Mouse (Mus musculus) kidney, embryonic 16.5 days (tissue): Measurements from ENCODE around the gene Gm42742. TPM values are rescaled to one million over a fixed set of nuclear protein-coding genes. Genes with fewer than 3 reads are reported as not detected.

Experiments
- ATAC-seq: fragments of 200-750 bp; cut with Nextera tagmentation; 2 replicates; pipeline ENCODE4 v1.8.0; 2017; ENCODE audit warnings: moderate TSS enrichment; ENCODE audit not compliant: low FRiP score, low TSS enrichment
- H3K27ac ChIP-seq: fragments of 300-500 bp; sonication (generic); 2 replicates; pipeline ENCODE4 v1.5.1; 2014; ENCODE audit warnings: low read length
- H3K27me3 ChIP-seq: fragments of 300-500 bp; sonication (generic); 2 replicates; pipeline ENCODE4 v1.6.1; 2014; ENCODE audit warnings: low read length, control low read depth, mixed read lengths; ENCODE audit not compliant: insufficient read depth
- H3K36me3 ChIP-seq: fragments of 300-500 bp; sonication (generic); 2 replicates; pipeline ENCODE4 v1.6.1; 2014; ENCODE audit warnings: low read length, control low read depth, mixed read lengths; ENCODE audit not compliant: insufficient read depth
- H3K4me1 ChIP-seq: fragments of 300-500 bp; sonication (generic); 2 replicates; pipeline ENCODE4 v1.6.1; 2014; ENCODE audit warnings: low read length, control low read depth, mixed read lengths; ENCODE audit not compliant: insufficient read depth
- H3K4me2 ChIP-seq: fragments of 300-500 bp; sonication (generic); replicated peaks from 2 replicates; pipeline ENCODE4 v1.6.1; 2014; ENCODE audit warnings: low read depth, low read length
- H3K4me3 ChIP-seq: fragments of 300-500 bp; sonication (generic); 2 replicates; pipeline ENCODE4 v1.5.1; 2014; ENCODE audit warnings: mild to moderate bottlenecking, low read length
- H3K9ac ChIP-seq: fragments of 300-500 bp; sonication (generic); replicated peaks from 2 replicates; pipeline ENCODE4 v1.6.1; 2014; ENCODE audit warnings: low read length
- H3K9me3 ChIP-seq: fragments of 300-500 bp; sonication (generic); 2 replicates; pipeline ENCODE4 v1.6.1; 2016; ENCODE audit warnings: low read length, control low read depth
- WGBS: fragments of 180-500 bp; shearing (Covaris S2); extraction: QIAGEN DNeasy Blood & Tissue Kit; methylation state at CpG from one replicate; pipeline ENCODE4 v1.1.7; 2014; 5-methylcytosine and 5-hydroxymethylcytosine counted together
- polyA plus RNA-seq: library from polyadenylated mRNA; unstranded; fragments of >200 nt; fragmentation: Nextera tagmentation; extraction: Ambion mirVana; gene quantifications from 2 replicates; pipeline ENCODE4 v1.2.1, GENCODE M21; 2015

Gm42742 gene
- polyA plus RNA-seq, 1 experiment from 2014 or later, result 51.6 TPM

DNA sequence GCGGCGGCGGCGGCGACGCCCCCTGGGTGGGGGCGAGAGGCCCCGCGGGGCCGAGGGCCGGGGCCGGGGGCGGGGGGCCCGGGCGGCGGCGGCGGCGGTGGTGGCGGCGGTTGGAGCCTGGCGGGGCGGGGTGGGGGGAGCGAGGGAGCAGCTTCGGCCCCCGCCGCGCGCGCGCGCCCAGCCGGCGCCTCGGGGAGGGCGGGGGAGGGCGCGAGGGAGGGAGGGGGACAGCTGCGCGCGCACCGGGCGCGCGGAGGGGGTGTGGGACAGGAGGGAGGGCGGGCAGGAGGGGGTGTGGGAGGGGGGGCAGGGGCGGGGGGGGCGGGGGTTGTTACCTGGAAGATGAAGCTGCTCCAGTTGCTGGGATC, 5.7 kb upstream of the Gm42742 start:
- peak overlapping the region; percentile 99 for H3K27ac ChIP-seq
- peaks cover 43% of the 10 kb centered on the region for H3K4me1 ChIP-seq
- peak overlapping the region; percentile 87 for H3K4me2 ChIP-seq
- WGBS, result no CpG with 5 or more reads among the region's 48 CpGs
- peak overlapping the region; percentile 95 for H3K4me3 ChIP-seq
- no peak for ATAC-seq
- no peaks in the 10 kb centered on the region for H3K9me3 ChIP-seq
- no peaks in the 10 kb centered on the region for H3K27me3 ChIP-seq
- H3K36me3 ChIP-seq, result peaks cover 54% of the 10 kb centered on the region
- peak overlapping the region; percentile 97 for H3K9ac ChIP-seq

DNA sequence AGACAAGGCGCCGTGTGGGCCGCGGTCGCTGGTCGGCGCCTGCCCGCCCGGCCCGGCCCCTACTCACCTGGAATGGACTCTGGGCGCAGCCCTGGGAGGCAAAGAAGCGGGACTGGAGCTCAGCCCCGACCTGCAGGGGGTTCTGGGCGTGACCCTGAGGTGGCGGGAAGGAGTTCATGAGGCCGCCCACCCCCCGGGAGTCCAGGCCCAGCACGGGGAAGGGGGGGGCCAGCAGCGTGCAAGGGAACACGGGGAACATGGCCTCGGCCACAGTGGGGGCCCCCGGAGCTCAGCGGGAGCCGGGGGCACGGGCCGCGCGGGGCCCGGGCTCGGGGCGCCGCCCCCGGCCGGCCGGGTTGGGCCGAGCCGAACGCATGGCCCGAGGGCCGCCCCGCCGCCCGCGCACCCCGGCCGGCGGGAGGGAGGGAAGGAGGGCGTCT, 5.3 kb upstream of the Gm42742 start:
- H3K9ac ChIP-seq, result peak overlapping the region; percentile 97
- no peaks in the 10 kb centered on the region for H3K27me3 ChIP-seq
- ATAC-seq, result peak; percentile 11
- peaks cover 50% of the 10 kb centered on the region for H3K36me3 ChIP-seq
- peak overlapping the region; percentile 99 for H3K27ac ChIP-seq
- peak overlapping the region; percentile 95 for H3K4me3 ChIP-seq
- no peaks in the 10 kb centered on the region for H3K9me3 ChIP-seq
- peak overlapping the region; percentile 87 for H3K4me2 ChIP-seq
- WGBS, result under 1% methylated on average over 17 of the region's 48 CpGs
- peaks cover 47% of the 10 kb centered on the region for H3K4me1 ChIP-seq

DNA sequence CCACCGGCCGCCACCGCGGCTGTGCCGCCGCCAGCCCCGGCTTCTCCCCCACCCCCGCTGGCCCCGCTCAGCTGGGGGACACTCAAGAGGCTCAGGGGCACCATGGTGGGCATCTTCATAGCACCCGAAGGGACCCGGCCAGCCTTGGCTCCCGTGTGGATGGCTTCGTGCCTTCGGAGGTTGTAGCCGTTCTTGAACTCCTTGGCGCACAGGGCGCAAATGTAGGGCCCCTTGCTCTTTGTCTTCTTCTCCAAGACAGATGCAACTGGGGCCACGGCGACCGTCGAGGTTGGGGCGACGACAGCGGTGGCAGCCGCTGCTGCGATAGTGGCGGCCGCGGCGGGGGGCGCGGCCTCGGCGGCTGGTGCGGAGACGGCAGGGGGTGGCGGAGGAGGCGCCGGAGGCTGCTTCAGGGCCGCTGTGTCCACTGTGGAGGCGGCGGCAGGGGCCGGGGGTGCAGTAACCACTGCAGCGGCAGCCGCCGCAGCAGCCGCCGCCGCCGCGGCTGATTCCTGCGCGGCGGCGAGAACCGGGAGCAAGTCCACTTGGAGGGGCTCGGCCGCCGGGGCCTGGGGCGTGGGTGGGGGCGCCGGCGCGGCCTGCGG, 4.8 kb upstream of the Gm42742 start:
- 0% methylated on average over 60 of the region's 65 CpGs for WGBS
- H3K4me1 ChIP-seq, result peaks cover 50% of the 10 kb centered on the region
- no peaks in the 10 kb centered on the region for H3K9me3 ChIP-seq
- no peaks in the 10 kb centered on the region for H3K27me3 ChIP-seq
- peak overlapping the region; percentile 95 for H3K4me3 ChIP-seq
- H3K4me2 ChIP-seq, result peak overlapping the region; percentile 87
- H3K27ac ChIP-seq, result peak overlapping the region; percentile 99
- no peak for ATAC-seq
- peaks cover 45% of the 10 kb centered on the region for H3K36me3 ChIP-seq
- H3K9ac ChIP-seq, result peak overlapping the region; percentile 97

DNA sequence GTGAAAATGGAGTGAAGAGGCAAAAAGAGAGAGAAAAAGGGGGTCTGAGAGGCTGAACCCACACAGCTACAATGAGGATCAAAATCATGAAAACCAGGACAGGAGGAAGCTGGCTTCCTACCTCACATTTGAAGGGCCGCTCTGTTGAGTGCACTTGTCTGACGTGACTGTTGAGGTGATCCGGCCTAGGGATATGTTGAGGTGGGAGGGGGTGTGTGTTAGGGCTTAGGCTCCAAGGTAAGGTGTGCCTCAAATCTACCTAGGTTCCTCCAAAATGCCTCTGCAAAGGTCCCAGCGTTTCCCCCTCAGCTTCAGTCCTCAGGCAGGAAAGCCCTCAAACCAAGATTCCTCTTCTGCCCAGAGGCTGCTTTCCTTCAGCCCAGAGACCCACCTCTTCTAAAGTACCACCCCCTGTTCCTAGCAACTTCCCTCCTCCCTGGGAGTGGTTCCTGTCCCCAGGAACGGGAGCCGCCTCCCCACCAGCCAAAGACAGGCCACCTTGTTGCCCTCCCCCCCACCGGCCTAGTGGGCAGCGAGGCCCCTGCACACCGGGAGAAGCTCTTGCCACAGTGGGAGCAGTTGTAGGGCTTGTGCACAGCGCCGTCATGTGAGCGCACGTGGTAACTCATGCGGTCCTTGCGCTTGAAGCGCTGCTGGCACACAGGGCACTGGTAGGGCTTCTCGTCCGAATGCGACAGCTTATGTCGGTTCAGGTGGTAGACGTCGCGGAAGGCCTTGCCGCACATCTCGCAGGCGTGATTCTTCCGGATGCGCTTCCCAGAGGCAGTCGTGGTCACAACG, 4.1 kb upstream of the Gm42742 start:
- WGBS, result under 1% methylated on average over 30 of the region's 30 CpGs
- peaks cover 38% of the 10 kb centered on the region for H3K36me3 ChIP-seq
- H3K27me3 ChIP-seq, result no peaks in the 10 kb centered on the region
- H3K9me3 ChIP-seq, result no peaks in the 10 kb centered on the region
- peaks cover 57% of the 10 kb centered on the region for H3K4me1 ChIP-seq
- ATAC-seq, result peak; percentile 30
- H3K27ac ChIP-seq, result peak overlapping the region; percentile 99
- H3K9ac ChIP-seq, result peak overlapping the region; percentile 97
- peak overlapping the region; percentile 95 for H3K4me3 ChIP-seq
- H3K4me2 ChIP-seq, result peak overlapping the region; percentile 87

DNA sequence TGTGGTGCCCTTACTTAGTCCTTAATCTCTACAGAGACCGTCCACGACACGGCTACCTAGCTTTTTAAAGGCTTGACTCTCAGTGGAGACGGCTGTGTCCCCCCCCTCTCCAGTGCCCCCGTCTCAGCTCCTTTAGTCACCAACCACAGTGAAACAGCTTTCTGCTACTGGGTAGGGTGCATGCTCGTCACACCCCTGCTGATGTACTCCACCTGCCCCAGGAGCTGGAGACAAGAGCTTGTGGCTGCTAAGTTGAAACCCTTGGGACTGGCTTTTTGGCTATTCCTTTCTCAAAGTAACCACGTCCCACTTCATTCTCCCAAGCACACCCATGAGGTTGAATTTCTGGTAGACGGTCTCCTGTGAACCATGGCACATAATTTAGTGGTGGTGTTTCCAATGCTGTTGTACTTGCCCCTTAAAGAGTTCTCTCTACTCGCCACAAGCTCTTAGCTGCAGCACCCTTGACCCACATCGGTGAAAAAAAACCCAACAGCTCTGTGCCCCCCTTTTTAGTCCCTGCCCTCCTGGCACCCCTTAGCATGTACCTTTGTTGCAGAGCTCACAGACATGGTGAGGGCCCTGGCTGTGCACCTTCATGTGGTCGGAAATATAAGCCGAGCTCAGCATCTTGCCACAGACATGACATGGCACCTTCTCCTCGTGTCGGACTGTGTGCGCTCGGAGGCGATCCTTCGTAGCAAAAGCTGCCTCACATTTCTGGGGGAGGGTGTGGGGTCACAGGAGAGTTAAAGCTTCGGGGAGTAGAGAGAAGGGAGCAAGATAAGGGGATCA, 3.2 kb upstream of the Gm42742 start:
- H3K4me2 ChIP-seq, result peak overlapping the region; percentile 87
- 17% methylated on average over 19 of the region's 19 CpGs for WGBS
- H3K27ac ChIP-seq, result peak overlapping the region; percentile 99
- H3K4me3 ChIP-seq, result peak overlapping the region; percentile 95
- no peaks in the 10 kb centered on the region for H3K9me3 ChIP-seq
- peaks cover 33% of the 10 kb centered on the region for H3K36me3 ChIP-seq
- peak overlapping the region; percentile 97 for H3K9ac ChIP-seq
- ATAC-seq, result no peak
- peaks cover 65% of the 10 kb centered on the region for H3K4me1 ChIP-seq
- H3K27me3 ChIP-seq, result no peaks in the 10 kb centered on the region

DNA sequence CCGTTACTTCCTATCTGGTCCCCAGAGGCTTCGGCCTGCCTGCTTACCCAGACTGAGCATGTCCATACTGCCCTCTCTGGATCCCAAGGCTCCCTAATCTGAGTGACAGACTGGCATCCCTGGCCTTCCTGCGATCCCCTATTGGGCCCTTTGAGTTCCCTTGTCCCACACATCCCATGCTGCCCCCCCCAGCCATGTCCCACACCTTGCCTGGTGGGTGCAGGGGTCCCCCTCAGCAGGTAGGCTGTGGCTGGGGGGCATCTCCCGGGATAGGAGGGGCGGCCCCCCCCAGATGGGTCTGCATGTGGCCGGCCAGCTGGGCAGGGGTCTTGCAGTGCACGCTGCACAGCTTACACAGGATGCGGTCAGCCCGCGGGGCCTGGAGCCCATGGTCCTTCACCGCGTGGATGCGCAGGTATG, 2.4 kb upstream of the Gm42742 start:
- H3K36me3 ChIP-seq, result peaks cover 33% of the 10 kb centered on the region
- H3K9me3 ChIP-seq, result no peaks in the 10 kb centered on the region
- H3K27ac ChIP-seq, result peak overlapping the region; percentile 43; the same call in 1 of the 2 replicates
- peak overlapping the region; percentile 95 for H3K4me3 ChIP-seq
- no peak for ATAC-seq
- WGBS, result 83% methylated on average over 13 of the region's 13 CpGs
- H3K4me1 ChIP-seq, result peaks cover 71% of the 10 kb centered on the region
- peak overlapping the region; percentile 87 for H3K4me2 ChIP-seq
- peak overlapping the region; percentile 97 for H3K9ac ChIP-seq
- no peaks in the 10 kb centered on the region for H3K27me3 ChIP-seq

DNA sequence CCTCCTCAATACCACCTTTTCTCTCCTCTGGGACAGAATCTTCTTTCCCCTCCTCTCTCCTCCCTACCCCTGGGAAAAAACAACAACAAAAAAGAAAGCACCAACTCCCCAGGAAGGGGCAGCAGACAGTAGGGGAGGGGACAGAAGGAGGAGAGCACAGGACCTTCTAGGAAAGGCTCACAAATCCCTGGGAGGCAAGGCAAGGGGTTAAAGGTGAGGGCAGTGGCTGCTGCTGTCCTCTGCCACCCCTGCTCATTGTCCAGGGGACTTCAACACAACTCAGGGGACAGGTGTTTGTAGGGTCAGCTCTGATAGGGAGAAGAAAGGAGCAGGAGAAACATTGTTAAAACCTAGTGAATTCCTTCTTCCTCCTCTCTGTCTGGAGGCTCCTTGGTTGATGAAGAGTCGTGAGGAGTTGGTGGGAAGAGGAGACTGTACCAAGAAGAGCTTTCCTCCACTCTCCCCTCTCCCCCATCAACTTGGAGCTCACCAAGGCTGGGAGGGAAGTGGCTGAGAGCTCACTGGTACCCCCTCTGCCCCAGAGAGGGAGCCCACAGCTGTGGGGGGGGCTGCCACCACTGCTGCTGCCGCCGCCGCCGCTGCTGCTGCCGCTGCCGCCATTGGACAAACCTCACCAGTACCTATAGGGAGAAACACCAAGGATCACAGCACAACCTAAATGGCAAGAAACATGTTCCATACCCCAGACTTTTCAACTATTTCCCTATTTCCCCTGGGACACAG, 1.8 kb upstream of the Gm42742 start:
- Histone ChIP-seq H3K4me2 (peak overlapping the region; percentile 87), H3K9me3 (no peaks in the 10 kb centered on the region), H3K27me3 (no peaks in the 10 kb centered on the region), H3K36me3 (peaks cover 29% of the 10 kb centered on the region), H3K27ac (no peak overlapping the region), H3K4me3 (peak overlapping the region; percentile 95; the same call in 1 of the 2 replicates), H3K4me1 (peaks cover 71% of the 10 kb centered on the region), H3K9ac (peak overlapping the region; percentile 97; the same call in 1 of the 2 replicates)
- WGBS, result 81% methylated on average over 7 of the region's 7 CpGs
- ATAC-seq, result no peak

DNA sequence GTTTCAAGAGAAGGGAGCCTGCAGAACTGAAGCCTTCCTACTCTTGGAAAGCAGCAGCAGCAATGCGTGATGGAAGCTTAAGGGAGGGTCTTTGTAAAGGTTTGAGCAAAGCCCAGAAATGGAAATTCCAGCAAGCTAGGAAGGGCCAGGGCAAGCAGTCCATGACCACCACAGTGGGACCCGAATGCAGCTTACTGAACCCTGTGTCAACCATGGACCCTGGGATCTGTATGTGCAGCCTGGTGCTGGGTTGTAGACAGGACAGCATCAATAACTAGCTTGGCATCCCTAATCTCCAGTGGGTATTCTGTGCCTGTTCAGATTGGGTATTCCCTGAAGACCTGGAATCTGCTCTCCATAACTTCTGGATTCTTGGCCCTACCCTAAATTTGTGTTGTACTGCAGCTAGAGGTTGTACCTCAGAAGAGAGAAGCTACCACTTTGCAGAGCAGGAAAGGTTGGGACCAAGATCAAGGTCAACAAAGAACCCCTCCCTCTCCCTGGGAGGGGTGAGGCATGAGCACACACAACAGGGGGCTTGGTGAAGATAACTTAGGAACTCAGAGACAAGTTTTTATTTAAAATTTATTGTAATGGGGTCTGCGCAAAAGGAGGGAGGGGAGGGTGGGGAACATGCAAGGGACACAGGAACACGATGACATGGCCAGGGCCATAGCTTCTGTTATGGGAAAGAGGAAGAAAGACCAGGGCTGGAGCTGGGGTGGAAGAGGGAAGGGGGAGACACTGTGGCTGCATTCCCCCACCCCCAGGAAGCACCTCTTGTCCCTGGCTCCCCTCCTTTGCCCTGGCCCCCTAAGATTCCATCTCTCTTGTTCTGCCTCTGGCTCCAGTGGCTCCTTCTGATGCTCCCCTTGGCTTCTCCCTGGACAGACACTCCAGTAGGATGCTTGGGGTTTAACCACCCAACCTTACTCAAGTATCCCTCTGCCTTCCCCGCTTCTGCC, 948 bp upstream of the Gm42742 start:
- Histone ChIP-seq H3K4me3 (peak overlapping the region; percentile 48), H3K27me3 (no peaks in the 10 kb centered on the region), H3K27ac (peak overlapping the region; percentile 58), H3K9ac (peak overlapping the region; percentile 64), H3K36me3 (peaks cover 29% of the 10 kb centered on the region), H3K9me3 (no peaks in the 10 kb centered on the region), H3K4me2 (peak overlapping the region; percentile 63), H3K4me1 (peaks cover 71% of the 10 kb centered on the region)
- 41% methylated on average over 5 of the region's 5 CpGs for WGBS
- no peak for ATAC-seq
